Mouse (Mus musculus) E14TG2a.4 (cell line): ENCODE measurements around the gene Bcat2.

ENCODE experiments used
- CTCF ChIP-seq: conservative IDR thresholded peaks from 2 replicates; pipeline ENCODE4 v1.5.1; 2014; ENCODE audit warnings: low read length
- NANOG ChIP-seq: IDR thresholded peaks from 2 replicates; pipeline ENCODE4 v1.6.1; 2014; ENCODE audit warnings: borderline replicate concordance, low read length, mixed read lengths

DNA sequence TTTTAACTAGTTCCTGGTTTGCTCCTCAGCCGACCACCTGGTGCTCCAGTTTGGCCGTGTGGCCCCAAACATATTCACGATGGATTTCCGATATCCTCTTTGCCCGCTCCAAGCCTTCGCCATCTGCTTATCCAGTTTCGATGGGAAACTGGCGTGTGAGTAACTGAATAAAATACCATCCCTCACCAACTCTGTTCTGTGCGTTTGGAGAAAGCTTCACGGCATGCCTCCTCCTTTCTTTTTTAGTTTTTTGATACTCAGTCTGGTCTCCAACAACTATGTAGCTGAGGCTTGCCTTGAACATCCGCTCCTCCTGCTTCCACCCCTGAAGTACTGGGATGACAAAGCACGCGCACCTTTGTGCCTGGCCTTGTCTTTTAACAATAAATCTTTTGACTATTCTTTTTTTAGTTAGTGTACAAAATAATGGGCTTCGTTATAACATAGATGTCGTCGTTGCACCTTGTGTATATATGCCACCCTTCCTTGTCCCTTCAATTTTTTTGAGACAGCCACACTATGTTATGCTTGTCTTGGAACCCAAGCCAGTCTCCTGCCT is 47.7 kb upstream of the Bcat2 start:
- TF ChIP-seq CTCF (no peak), NANOG (no peak)
